Mouse (Mus musculus): ENCODE measurements at regions not wholly inside any gene's neighbourhood (a gene's known extent, or its start where the extent isn't known, plus 50 kb on each side); places are given as distances from the start of the nearest gene placed in this dataset.
A peak's percentile ranks its signal among the peaks of the same experiment; 100 is the strongest.

DNA sequence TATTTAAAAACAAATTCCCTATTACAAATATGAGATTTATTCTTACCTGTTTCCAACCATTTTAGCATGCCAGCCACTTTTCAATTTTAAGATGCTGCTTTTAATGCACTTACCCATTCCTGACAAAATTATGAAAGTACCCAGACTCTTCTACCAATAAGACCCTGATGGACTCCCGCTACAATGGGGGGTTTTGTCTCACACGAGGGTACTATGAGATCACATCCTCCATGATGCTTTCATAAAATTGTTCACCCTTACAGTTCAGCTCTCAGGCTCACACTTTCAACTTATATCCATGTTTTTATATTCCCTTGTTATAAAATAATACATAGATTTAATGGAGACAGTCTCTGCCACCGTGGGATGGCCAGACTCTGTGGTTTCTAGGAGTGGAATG, 68.1 kb upstream of the Adamts18 start:
- no peaks in the 10 kb centered on the region for H3K9me3 ChIP-seq (replicated peaks)
- no peak overlapping the region for H3K4me2 ChIP-seq
- no peaks in the 10 kb centered on the region for H3K27me3 ChIP-seq (replicated peaks)
- H3K9ac ChIP-seq (replicated peaks), result no peak overlapping the region
- H3K27ac ChIP-seq (replicated peaks), result no peak overlapping the region
- no peaks in the 10 kb centered on the region for H3K4me1 ChIP-seq
- H3K4me3 ChIP-seq (replicated peaks), result no peak overlapping the region
- no peak for ATAC-seq (ENCODE audit: low FRiP score)
- H3K36me3 ChIP-seq, result no peaks in the 10 kb centered on the region
- WGBS, result 65% methylated on average over 3 of the region's 3 CpGs

DNA sequence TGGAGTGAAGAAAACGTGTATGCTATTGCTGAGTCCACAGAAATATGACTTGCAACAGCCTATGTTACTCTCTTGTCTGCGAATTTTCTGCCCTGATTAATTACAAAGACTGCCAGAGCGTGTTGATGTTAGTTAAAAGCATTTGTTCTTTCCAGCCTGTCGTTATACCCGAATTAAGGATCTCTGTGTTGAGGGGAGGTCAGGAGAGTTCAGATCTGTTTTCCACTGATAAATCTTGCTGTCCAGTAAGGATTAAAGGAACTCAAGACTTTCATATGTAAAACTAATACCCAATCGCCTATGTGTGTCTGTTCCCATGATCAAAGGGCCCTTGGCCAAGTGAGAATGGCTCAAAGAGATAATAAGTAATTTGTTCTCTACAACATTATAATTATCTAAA, 68.7 kb upstream of the Adamts18 start:
- no peak overlapping the region for H3K9ac ChIP-seq (replicated peaks)
- 17% methylated on average over 6 of the region's 6 CpGs for WGBS
- ATAC-seq (ENCODE audit: low FRiP score), result no peak

DNA sequence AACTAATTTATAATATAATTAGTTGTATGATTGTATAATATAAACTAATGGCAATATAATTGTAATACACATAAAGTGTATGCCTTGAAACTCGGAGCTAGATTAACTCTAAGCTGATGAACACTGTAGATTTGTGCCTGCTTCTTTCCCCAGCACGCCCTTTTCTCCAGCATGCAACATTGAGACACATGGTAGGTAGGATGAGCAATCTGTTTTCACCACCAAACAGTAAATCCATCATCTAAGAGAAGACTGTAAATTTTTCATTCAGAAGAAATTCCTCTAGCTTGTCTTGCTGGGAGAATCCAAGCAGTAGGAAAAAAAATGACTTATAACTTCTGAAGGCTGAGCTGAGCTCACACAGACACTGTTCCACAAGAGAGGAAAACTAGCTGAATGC, 71.8 kb upstream of the Adamts18 start:
- Histone ChIP-seq H3K27ac (replicated peaks) (no peak overlapping the region), H3K4me2 (no peak overlapping the region), H3K4me3 (replicated peaks) (no peak overlapping the region), H3K9ac (replicated peaks) (no peak overlapping the region), H3K9me3 (replicated peaks) (no peaks in the 10 kb centered on the region), H3K27me3 (replicated peaks) (no peaks in the 10 kb centered on the region), H3K36me3 (no peaks in the 10 kb centered on the region), H3K4me1 (no peaks in the 10 kb centered on the region)
- WGBS, result 77% methylated on average over 2 of the region's 2 CpGs
- ATAC-seq (ENCODE audit: low FRiP score), result no peak

More for the DNA sequence above, 68.7 kb upstream of the Adamts18 start:
- Histone ChIP-seq H3K36me3 (no peaks in the 10 kb centered on the region), H3K4me2 (no peak overlapping the region), H3K4me3 (replicated peaks) (no peak overlapping the region), H3K9me3 (replicated peaks) (no peaks in the 10 kb centered on the region), H3K4me1 (no peaks in the 10 kb centered on the region), H3K27ac (replicated peaks) (no peak overlapping the region), H3K27me3 (replicated peaks) (no peaks in the 10 kb centered on the region)

GRCm38 (mm10) chr8:113923381-113923780, 74.8 kb upstream of the Adamts18 start:
- 41% methylated on average over 3 of the region's 3 CpGs for WGBS

GRCm38 (mm10) chr8:113953721-113954120, 105.2 kb upstream of the Adamts18 start:
- H3K27me3 ChIP-seq (replicated peaks), result no peaks in the 10 kb centered on the region
- no peaks in the 10 kb centered on the region for H3K9me3 ChIP-seq (replicated peaks)
- ATAC-seq (ENCODE audit: low FRiP score), result no peak
- H3K36me3 ChIP-seq, result no peaks in the 10 kb centered on the region
- no peak overlapping the region for H3K27ac ChIP-seq (replicated peaks)
- no peak overlapping the region for H3K4me2 ChIP-seq
- no peak overlapping the region for H3K9ac ChIP-seq (replicated peaks)
- no peaks in the 10 kb centered on the region for H3K4me1 ChIP-seq
- WGBS, result 89% methylated on average over 3 of the region's 3 CpGs
- no peak overlapping the region for H3K4me3 ChIP-seq (replicated peaks)

More at GRCm38 (mm10) chr8:113923381-113923780, 74.8 kb upstream of the Adamts18 start:
- no peaks in the 10 kb centered on the region for H3K4me1 ChIP-seq
- no peaks in the 10 kb centered on the region for H3K27me3 ChIP-seq (replicated peaks)
- no peak overlapping the region for H3K4me2 ChIP-seq
- no peak overlapping the region for H3K9ac ChIP-seq (replicated peaks)
- H3K4me3 ChIP-seq (replicated peaks), result no peak overlapping the region
- H3K36me3 ChIP-seq, result no peaks in the 10 kb centered on the region
- ATAC-seq (ENCODE audit: low FRiP score), result no peak
- H3K9me3 ChIP-seq (replicated peaks), result no peaks in the 10 kb centered on the region
- no peak overlapping the region for H3K27ac ChIP-seq (replicated peaks)

DNA sequence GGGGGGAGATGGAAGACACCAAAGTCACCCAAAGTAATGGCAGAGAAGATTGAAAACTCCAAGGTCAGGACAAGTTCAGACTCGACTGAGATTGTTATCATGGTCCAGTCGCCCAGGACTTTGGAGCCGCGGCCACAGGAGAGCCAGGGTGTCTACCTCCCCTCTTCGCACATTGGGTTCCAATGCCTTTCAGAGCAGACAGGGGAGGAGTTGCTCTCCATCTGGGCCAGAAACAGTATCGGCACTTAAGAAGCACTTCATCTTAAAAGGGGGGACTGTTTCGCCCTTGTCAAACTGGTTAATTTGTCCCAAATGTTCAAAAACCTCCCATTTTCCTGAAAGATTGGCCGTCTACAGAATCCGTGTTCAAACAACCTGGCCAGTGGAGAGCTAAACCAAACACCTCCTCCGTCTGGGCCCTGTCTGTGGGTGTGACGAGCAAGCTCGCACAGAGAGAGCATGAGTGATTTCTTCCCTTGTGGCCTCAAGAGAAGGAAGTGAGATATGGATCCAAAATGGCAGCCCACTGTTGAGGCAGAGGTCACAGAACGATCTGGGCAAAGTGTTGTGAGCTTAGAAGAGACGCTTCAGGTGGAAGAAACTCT, 108.0 kb upstream of the Adamts18 start:
- Histone ChIP-seq H3K9ac (replicated peaks) (no peak overlapping the region), H3K4me3 (replicated peaks) (no peak overlapping the region), H3K36me3 (no peaks in the 10 kb centered on the region), H3K9me3 (replicated peaks) (no peaks in the 10 kb centered on the region), H3K27ac (replicated peaks) (no peak overlapping the region), H3K4me2 (no peak overlapping the region), H3K27me3 (replicated peaks) (no peaks in the 10 kb centered on the region), H3K4me1 (no peaks in the 10 kb centered on the region)
- ATAC-seq (ENCODE audit: low FRiP score), result no peak
- 91% methylated on average over 14 of the region's 14 CpGs for WGBS

- no peaks in the 10 kb centered on the region for H3K4me1 ChIP-seq
- no peaks in the 10 kb centered on the region for H3K27me3 ChIP-seq (replicated peaks)
- H3K36me3 ChIP-seq, result no peaks in the 10 kb centered on the region
- ATAC-seq (ENCODE audit: low FRiP score), result no peak
- no peak overlapping the region for H3K4me3 ChIP-seq (replicated peaks)
- no peak overlapping the region for H3K4me2 ChIP-seq
- no peak overlapping the region for H3K9ac ChIP-seq (replicated peaks)
- no peaks in the 10 kb centered on the region for H3K9me3 ChIP-seq (replicated peaks)
- no peak overlapping the region for H3K27ac ChIP-seq (replicated peaks)
- 85% methylated on average over 6 of the region's 6 CpGs for WGBS
These were observed 109.3 kb upstream of the Adamts18 start for GRCm38 (mm10) chr8:113957821-113958220.

DNA sequence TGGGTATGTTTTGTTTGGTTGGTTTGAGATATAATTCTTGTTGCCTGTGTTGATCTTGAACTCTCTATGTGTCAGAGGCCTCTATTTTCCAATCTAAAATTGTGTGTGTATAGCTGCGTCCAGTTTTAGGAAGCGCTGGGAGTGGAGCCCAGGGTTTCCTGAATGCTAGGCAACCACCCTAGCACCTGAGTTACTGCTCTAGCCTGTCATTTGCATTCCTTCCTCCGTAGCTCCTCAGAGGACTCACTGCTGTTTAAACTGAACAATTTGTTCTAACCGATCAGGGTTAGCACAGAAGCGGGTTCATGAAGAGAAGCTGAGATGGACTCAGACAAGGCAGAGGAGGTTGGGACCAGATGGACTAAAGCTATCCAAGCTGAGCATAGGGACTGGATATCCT, 127.3 kb upstream of the Adamts18 start:
- Histone ChIP-seq H3K9ac (replicated peaks) (no peak overlapping the region), H3K4me3 (replicated peaks) (no peak overlapping the region), H3K4me1 (peaks cover 11% of the 10 kb centered on the region), H3K9me3 (replicated peaks) (no peaks in the 10 kb centered on the region), H3K27me3 (replicated peaks) (no peaks in the 10 kb centered on the region), H3K4me2 (no peak overlapping the region), H3K27ac (replicated peaks) (no peak overlapping the region), H3K36me3 (no peaks in the 10 kb centered on the region)
- WGBS, result 70% methylated on average over 5 of the region's 5 CpGs
- ATAC-seq (ENCODE audit: low FRiP score), result no peak

DNA sequence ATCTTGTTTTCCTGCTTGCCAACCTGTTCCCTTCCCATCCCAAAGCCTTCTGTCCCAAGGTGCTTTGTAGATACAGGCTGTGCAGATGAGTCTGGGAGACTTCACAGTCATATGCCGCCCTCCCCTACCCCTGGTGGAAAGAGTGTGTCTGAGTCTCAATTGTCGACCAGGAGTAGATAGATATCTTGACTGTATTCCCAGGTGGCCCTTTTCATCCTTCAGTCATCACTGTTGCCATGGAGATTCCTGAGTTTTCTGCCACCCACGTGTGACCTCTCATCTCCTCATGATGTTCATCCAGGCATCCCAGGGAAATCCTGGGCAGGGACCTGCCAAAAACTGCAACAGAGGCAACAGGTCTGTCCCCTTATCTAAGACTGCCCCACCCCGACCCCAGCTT, 128.1 kb upstream of the Adamts18 start:
- Histone ChIP-seq H3K9me3 (replicated peaks) (no peaks in the 10 kb centered on the region), H3K9ac (replicated peaks) (no peak overlapping the region), H3K36me3 (no peaks in the 10 kb centered on the region), H3K27me3 (replicated peaks) (no peaks in the 10 kb centered on the region), H3K4me1 (peaks cover 13% of the 10 kb centered on the region), H3K4me3 (replicated peaks) (no peak overlapping the region), H3K27ac (replicated peaks) (no peak overlapping the region), H3K4me2 (no peak overlapping the region)
- WGBS, result 46% methylated on average over 4 of the region's 4 CpGs
- ATAC-seq (ENCODE audit: low FRiP score), result no peak

- Histone ChIP-seq H3K9me3 (replicated peaks) (no peaks in the 10 kb centered on the region), H3K4me3 (replicated peaks) (no peak overlapping the region), H3K27ac (replicated peaks) (no peak overlapping the region), H3K4me1 (peaks cover 13% of the 10 kb centered on the region), H3K9ac (replicated peaks) (no peak overlapping the region), H3K27me3 (replicated peaks) (no peaks in the 10 kb centered on the region), H3K36me3 (no peaks in the 10 kb centered on the region), H3K4me2 (no peak overlapping the region)
- ATAC-seq (ENCODE audit: low FRiP score), result no peak
- WGBS, result 58% methylated on average over 4 of the region's 4 CpGs
These were observed 128.5 kb upstream of the Adamts18 start for GRCm38 (mm10) chr8:113977072-113977471.

DNA sequence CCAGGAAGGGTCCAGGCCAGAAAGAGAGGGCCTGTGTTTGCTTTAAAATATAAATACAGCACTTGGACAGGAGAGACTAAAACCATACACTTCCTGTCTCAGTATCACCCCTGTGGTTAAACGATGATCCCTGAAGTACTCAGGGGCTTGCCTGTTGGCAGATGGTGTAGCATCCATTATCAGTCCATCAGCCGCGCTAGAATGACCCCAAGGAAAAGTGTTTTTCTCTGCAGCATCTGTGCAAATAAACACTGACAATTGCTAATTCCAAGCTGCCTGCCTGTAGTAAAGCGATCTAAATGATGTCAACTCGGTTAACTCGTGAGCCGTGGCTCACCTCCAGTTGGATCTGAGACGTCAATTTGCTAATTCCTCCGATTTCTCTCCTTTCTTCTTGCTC, 130.4 kb upstream of the Adamts18 start:
- Histone ChIP-seq H3K9ac (replicated peaks) (no peak overlapping the region), H3K4me2 (no peak overlapping the region), H3K4me3 (replicated peaks) (no peak overlapping the region), H3K9me3 (replicated peaks) (no peaks in the 10 kb centered on the region), H3K36me3 (no peaks in the 10 kb centered on the region), H3K27ac (replicated peaks) (peak overlapping the region; percentile 37; the same call in 1 of the 2 replicates), H3K27me3 (replicated peaks) (no peaks in the 10 kb centered on the region; the same call in 1 of the 2 replicates), H3K4me1 (peaks cover 13% of the 10 kb centered on the region)
- WGBS, result 20% methylated on average over 9 of the region's 9 CpGs
- ATAC-seq (ENCODE audit: low FRiP score), result no peak; the same call in 1 of the 2 replicates

- H3K9ac ChIP-seq (replicated peaks), result no peak overlapping the region
- no peak overlapping the region for H3K4me2 ChIP-seq
- no peak overlapping the region for H3K4me3 ChIP-seq (replicated peaks)
- H3K9me3 ChIP-seq (replicated peaks), result no peaks in the 10 kb centered on the region
- ATAC-seq (ENCODE audit: low FRiP score), result no peak
- H3K27ac ChIP-seq (replicated peaks), result no peak overlapping the region
- H3K36me3 ChIP-seq, result no peaks in the 10 kb centered on the region
- H3K4me1 ChIP-seq, result peaks cover 13% of the 10 kb centered on the region
- H3K27me3 ChIP-seq (replicated peaks), result no peaks in the 10 kb centered on the region; the same call in none of the 2 replicates
- 93% methylated on average over 5 of the region's 5 CpGs for WGBS
These were observed 131.3 kb upstream of the Adamts18 start for GRCm38 (mm10) chr8:113979837-113980236.

Measured in neural tube, embryonic 15.5 days (tissue).